Mouse (Mus musculus): ENCODE measurements around the gene Ankrd53.
"Not testable (repeated sequence)": the region's sequence is repeated elsewhere in the genome, so short reads cannot be mapped to it uniquely, and the experiment has no call there.

The Ankrd53 gene

DNA sequence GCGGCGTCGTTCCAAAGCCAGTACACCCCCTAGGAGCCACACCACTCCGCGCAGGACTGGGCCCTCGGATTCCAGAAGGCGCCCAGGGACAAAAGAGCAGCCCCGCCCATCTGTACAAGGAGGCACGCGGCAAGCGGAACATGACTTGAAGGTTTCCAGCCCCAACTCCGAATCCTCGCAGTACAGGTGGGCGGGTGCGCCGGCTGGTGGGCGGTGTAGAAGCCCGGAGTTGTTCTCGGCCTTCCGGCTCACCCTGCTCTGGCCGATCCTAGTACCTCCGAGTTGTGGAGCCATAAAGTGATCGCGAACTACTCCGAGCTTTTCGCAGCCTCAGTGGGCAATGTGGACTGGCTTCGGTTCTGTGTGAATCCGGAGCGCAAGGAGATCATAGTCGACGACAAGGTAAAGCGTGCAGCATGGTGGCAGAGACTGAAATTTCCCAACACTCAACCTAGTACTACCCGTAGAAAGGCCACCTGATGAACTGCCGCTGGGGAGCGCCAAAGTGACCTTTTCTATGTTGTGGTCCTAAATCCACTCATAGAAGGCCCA lies 512 bp downstream of the Ankrd53 start:
- in situ Hi-C loops (cut with MboI; ENCODE audit: low sequenced_read_pairs): no loop called here

- in situ Hi-C loops (cut with MboI; ENCODE audit: low sequenced_read_pairs): no loop called here
Observed at GRCm38 (mm10) chr6:83766982-83767381, 4.5 kb downstream of the Ankrd53 start.

DNA sequence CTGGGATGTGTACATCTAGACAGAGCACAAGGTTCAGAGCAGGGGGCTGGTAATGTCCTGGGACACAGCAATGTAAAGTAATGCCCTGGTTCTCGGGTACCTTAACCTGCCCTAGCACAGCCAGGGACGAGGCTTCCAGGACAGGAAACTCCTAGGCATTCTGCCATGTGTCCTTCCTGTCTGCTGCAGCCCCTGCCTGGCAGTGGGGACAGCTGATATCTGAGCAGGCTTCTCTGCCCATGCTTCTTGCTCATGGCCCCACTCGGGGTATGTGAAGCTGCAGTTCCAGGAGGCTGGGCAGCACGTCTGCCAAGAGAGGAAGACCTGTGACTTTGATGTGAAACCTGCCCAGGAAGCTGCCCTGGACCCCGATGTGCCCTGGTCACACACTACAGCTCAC lies 6.0 kb downstream of the Ankrd53 start:
- in situ Hi-C loops (cut with MboI; ENCODE audit: low sequenced_read_pairs): no loop called here

GRCm38 (mm10) chr6:83774126-83774525 lies 11.7 kb downstream of the Ankrd53 start:
- in situ Hi-C loops (cut with MboI; ENCODE audit: low sequenced_read_pairs): no loop called here

DNA sequence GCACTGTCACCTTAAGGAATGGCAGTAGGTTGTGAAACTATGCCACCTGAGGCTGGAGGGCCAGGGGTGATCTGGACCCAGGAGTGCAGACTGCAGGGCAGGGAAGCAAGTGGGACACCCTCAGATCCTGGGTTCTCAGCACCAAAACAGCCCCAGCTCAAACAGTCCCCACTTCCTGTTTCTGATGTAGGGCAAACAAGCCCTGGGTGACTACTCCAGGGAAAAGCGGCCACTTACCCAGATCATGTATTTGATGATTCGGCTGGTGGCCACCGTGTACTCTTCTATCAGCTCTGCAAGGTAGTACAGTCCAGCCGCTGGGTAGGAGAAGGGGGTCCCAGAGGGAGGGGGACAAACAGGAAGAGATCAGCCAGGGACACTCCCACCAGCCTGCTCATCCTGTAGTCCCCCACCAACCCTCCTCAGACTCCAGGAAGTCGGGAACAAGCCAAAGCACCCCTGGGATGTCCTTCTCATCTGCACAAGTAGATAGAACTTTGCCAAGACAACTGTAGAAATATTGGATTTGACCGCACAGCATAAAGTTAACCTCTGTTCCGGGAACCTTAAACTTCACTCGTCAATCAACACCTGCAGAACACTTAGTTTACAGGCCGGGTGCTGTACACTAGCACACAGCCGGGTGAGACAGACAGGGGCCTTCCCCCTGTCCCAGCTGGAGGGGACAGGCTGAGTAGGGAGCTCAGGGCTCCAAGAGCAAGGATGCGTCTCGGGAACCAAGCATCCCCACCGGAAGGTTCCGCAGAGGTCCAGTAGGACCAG lies 12.5 kb downstream of the Ankrd53 start:
- in situ Hi-C loops (cut with MboI; ENCODE audit: low sequenced_read_pairs): no loop called here

DNA sequence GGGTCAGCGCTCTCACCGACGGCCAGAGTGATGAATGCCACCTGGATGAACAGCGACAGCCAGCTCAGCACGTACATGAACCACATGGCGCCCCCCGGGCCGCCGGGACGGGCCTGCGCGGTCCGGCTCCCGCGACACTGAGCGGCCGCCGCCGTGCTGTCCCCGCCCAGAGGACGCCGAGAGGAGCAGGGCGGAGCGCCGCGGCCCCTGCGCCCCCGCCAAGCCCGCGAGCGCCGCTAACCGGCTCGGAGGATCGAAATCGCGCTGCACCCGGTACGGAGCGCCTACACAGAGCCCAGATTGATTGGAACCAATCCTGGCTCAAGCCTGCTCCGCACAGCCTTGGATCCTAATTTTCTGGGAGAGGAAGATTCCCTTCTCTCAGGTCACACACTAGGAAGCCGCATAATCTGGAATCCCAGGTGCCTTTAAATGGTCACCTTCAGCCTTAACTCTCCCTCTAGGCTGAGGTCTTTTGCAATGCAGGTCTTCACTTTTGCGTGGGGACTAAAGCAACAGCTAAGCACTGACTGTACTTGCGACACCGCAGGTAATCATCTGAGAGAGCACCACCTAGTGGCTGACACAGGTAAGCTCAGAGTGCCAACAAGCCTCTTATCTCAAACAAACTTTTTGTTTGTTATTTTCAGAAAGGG lies 13.3 kb downstream of the Ankrd53 start, which contains the start of gene Tex261:
Gene Tex261, minus strand, starts transcription at position 176 of the 656 bp plus-strand sequence.
- in situ Hi-C loops (cut with MboI; ENCODE audit: low sequenced_read_pairs): no loop called here

- in situ Hi-C loops (cut with MboI; ENCODE audit: low sequenced_read_pairs): no loop called here
Observed at GRCm38 (mm10) chr6:83778306-83778705, 15.9 kb downstream of the Ankrd53 start.

DNA sequence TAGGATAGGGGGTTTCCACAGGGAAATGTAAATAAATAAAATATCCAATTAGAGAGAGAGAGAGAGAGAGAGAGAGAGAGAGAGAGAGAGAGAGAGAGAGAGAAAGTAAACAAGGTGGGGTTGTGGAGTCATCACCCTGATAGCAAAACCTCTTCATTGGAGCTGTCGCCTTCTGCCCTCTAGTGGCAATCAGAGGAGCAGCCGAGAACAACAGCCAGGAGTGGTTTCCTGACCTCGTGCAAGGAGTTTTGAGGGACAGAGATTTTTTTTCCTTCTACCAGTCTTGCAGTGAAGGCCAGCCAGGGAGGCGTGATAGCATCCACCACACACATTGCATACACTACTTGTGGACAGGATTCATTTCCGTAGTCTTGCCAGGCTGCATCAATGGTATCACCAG lies 16.6 kb downstream of the Ankrd53 start:
- in situ Hi-C loops (cut with MboI; ENCODE audit: low sequenced_read_pairs): no loop called here

DNA sequence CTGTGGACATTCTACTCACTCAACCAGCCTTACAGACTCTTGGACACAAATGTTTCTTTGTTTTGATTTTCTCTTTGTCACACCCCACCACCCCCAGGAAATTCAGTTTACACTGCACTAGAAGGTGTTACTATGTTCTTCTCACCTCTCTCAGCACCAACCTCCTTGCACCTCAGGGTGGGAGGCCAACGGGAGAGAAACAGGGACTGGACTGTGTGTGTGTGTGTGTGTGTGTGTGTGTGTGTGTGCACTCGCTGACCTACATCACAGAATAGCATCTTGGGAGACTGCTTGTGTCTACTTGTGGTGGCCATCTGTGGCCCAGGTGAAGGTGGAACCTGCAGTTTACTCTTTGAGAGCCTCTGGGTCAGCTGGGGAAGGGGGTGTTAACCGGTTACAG lies 24.0 kb downstream of the Ankrd53 start:
- in situ Hi-C loops (cut with MboI; ENCODE audit: low sequenced_read_pairs): no loop called here

DNA sequence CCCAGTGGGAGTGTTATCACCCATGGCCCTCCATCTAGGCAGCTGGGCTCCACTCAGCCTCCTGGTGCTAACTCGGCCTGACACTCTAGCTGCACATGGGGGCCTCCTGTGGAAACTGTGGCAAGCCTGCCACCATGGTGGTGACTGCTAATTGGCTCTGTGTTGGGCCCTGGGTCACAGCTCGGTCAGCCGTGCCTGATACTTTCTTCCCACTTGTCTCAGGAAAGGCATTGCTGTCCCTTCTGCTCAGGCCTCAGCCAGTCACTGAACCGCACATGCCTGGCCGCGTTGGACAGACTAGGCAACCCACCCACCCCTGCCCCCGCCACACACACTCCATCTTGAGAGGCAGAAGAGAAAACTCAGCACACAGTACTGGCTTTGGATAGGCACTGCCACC lies 26.1 kb downstream of the Ankrd53 start:
- in situ Hi-C loops (cut with MboI; ENCODE audit: low sequenced_read_pairs): no loop called here

DNA sequence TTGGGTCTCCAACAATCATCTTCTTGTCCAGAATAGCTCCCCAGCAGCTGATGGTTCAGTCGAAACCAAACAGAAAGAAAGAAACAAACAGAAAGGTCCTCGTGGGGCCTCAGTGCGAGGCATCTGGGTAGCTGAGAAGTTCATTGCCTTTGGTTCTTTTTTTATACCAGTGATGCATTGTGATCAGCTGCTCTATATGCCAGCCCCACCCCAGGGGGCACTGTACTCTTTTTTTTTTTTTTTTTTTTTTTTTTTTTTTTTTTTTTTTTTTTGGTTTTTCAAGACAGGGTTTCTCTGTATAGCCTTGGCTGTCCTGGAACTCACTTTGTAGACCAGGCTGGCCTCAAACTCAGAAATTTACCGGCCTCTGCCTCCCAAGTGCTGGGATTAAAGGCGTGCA lies 28.1 kb downstream of the Ankrd53 start:
- in situ Hi-C loops (cut with MboI; ENCODE audit: low sequenced_read_pairs): not testable (repeated sequence)

GRCm38 (mm10) chr6:83791251-83791890 lies 28.9 kb downstream of the Ankrd53 start:
- in situ Hi-C loops (cut with MboI; ENCODE audit: low sequenced_read_pairs): no loop called here

GRCm38 (mm10) chr6:83794760-83795296 lies 32.4 kb downstream of the Ankrd53 start, which contains the start of gene Nagk:
Nagk (plus strand) TSS chr6:83794982.
- in situ Hi-C loops (cut with MboI; ENCODE audit: low sequenced_read_pairs): no loop called here

DNA sequence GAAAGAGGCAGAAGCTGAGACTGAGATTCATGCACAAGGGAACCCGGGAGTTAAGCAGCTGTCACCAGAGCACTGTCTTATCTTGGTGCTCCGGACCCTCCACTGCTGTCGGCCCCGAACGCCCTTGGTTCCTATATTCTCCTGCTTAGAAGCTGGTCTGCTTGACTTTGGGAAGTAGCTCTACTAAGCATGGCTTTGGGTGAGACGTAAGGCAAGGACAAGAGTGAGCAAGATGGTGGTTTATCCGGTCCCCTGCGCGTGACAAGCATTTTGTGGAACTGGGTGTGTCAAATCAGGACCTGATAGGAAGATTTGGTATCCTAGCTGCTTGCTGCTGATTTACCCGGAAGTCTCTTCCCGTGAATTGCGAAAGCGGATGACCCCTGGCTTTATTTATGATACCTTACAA lies 33.1 kb downstream of the Ankrd53 start:
- in situ Hi-C loops (cut with MboI; ENCODE audit: low sequenced_read_pairs): no loop called here

DNA sequence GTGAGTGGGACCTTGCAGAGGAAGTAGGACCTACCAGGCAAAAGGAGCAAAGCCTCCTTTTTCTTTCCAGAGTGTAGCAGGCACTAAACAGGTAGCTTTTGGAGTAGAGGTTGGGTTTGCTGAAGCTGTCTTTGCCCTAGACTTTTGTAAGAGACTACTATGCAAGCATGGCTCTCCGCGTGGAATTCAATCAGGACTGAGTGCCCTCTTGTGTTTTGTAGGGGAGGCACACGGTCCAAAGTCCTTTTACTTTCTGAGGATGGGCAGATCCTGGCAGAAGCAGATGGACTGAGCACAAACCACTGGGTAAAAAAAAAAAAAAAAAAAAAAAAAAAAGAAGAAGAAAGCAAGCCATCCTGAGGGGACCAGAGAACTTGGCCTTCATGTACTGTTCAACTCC lies 34.2 kb downstream of the Ankrd53 start:
- in situ Hi-C loops (cut with MboI; ENCODE audit: low sequenced_read_pairs): no loop called here

DNA sequence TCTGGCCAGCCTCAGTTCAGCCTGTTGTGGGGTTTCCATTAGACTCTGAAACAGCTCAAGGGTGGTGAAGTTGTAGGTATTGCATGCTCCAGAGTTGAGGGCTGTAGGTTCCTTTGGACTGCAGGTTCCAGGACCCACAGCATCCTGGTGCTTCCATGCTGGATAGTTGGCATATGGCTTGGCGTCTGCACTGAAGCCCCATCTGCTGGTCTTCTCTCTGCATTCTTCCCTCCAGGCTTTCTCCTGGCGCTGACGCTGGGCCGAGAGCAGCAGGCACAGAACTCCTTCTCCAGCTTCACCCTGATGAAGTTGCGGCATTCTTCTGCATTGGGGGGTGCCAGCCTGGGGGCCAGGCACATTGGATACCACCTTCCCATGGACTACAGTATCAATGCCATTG lies 39.6 kb downstream of the Ankrd53 start:
- in situ Hi-C loops (cut with MboI; ENCODE audit: low sequenced_read_pairs): no loop called here

GRCm38 (mm10) chr6:83802846-83803245 lies 40.4 kb downstream of the Ankrd53 start:
- in situ Hi-C loops (cut with MboI; ENCODE audit: low sequenced_read_pairs): no loop called here

DNA sequence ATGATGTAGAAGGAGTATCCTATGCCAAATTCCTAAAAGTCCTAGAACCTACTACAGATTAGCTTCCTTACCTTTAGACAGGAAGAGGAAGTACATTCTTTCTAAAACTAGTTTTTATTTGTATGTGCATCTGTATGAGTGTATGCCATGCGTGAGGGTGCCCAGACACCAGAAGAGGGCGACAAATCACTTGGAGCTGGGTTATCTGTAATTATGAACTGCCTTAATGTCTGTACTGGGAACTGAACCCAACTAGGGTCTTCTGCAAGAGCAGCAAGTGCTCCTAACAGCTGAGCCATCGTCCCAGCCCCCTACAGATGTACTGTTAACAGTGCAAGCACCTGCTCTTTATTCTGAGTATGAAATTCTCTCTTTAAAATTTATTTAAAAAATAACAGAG lies 53.4 kb downstream of the Ankrd53 start:
- in situ Hi-C loops (cut with MboI; ENCODE audit: low sequenced_read_pairs): no loop called here
